ENCODE assay signal across 24 mouse cellular contexts in the genomic region with DNA sequence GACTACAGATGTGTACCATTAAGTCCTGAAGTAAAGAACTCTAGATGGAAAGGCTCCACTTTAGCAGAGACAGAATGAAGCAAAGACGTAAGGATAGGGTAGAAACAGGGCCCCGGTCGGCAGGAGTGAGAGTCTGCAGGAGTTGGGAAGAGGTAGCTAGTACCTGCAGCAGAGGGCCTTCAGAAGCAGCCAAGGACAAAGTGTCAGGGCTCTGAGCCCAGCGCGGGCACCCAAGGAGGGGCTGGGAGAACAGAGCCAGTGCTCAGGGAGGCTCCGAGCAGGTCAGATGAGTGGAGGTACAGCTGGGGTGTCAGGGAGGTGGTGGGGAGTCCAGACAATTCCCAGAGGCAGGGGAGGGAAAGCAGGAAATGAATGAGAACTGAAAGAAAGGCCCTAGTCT. TPM values are rescaled to one million over a fixed set of nuclear protein-coding genes. Genes with fewer than 3 reads are reported as not detected.
A peak's percentile ranks its signal among the peaks of the same experiment; 100 is the strongest.
DNase-seq lines count a peak whose midpoint lies in the region; ATAC-seq and TF ChIP-seq lines count a peak whose summit lies in the region.
"Had no signal": no experiment of that assay in that cellular context is flagged by ENCODE, and none has a peak within 500 bp of the region (broad histone marks: within the 10 kb centered on the region; RNA-seq: fewer than 3 reads in every experiment).

No protein-coding gene starts in this region.

- 71% methylated on average over 6 of the region's 6 CpGs for WGBS in heart, embryonic 10.5 days
- WGBS in midbrain, embryonic 11.5 days: 81% methylated on average over 6 of the region's 6 CpGs
- WGBS in midbrain, embryonic 14.5 days: 84% methylated on average over 6 of the region's 6 CpGs

- peaks cover 33% of the 10 kb centered on the region for H3K4me1 ChIP-seq in heart, embryonic 10.5 days
- no peaks in the 10 kb centered on the region for H3K4me1 ChIP-seq in midbrain, embryonic 11.5 days (ENCODE audit: control insufficient read depth, insufficient read depth, low read length)
- H3K4me1 ChIP-seq in midbrain, embryonic 14.5 days (ENCODE audit: control insufficient read depth, insufficient read depth, low read length): no peaks in the 10 kb centered on the region
- peaks cover 63% of the 10 kb centered on the region for H3K4me1 ChIP-seq in E14TG2a.4 (replicated peaks; ENCODE audit: low read depth, low read length)

- H3K27ac ChIP-seq in heart, embryonic 10.5 days: peak overlapping the region; percentile 17; the same call in 1 of the 2 replicates
- H3K27ac ChIP-seq in midbrain, embryonic 11.5 days (ENCODE audit: low read depth, low read length): no peak overlapping the region
- no peak overlapping the region for H3K27ac ChIP-seq in midbrain, embryonic 14.5 days (replicated peaks; ENCODE audit: low read depth, low read length)

- H3K4me2 ChIP-seq in midbrain, embryonic 11.5 days: no peak overlapping the region
- H3K4me2 ChIP-seq in midbrain, embryonic 14.5 days (ENCODE audit: low read length): no peak overlapping the region

- no peaks in the 10 kb centered on the region for H3K9me3 ChIP-seq in heart, embryonic 10.5 days
- H3K9me3 ChIP-seq in midbrain, embryonic 11.5 days (ENCODE audit: control insufficient read depth, low read length): no peaks in the 10 kb centered on the region
- H3K9me3 ChIP-seq in midbrain, embryonic 14.5 days (ENCODE audit: control insufficient read depth, low read length): no peaks in the 10 kb centered on the region
- H3K9me3 ChIP-seq in E14TG2a.4 (ENCODE audit: low read length): no peaks in the 10 kb centered on the region
- H3K9me3 ChIP-seq: G1E had no signal

- no peak for TF ChIP-seq CTCF in E14TG2a.4 (conservative IDR thresholded peaks at IDR 0.05; ENCODE audit: low read length)

- no peak for DNase-seq in heart, embryonic 10.5 days (ENCODE audit: low spot score)
- DNase-seq in heart, adult 9 months (ENCODE audit: low spot score in 2 of 2): no peak
- DNase-seq in midbrain, embryonic 11.5 days (ENCODE audit: low spot score, missing footprints): peak; percentile 51
- DNase-seq in midbrain, embryonic 14.5 days: no peak
- no peak for DNase-seq in adrenal gland, postnatal 14 days
- DNase-seq: adrenal gland, adult 2 months; adrenal gland, adult 8-10 months; adrenal gland, postnatal 10 days; adrenal gland, postnatal 25 days; adrenal gland, postnatal 36 days; cerebellum, adult 11 months; cerebellum, adult 11-12 months; cerebellum, adult 18-20 months; cerebellum, adult 2 months; cerebellum, adult 8-10 months had no signal

- peaks cover 11% of the 10 kb centered on the region; the same call in 1 of the 2 replicates for H3K27me3 ChIP-seq in heart, embryonic 10.5 days (ENCODE audit: insufficient read depth, poor library complexity, severe bottlenecking)
- no peaks in the 10 kb centered on the region for H3K27me3 ChIP-seq in midbrain, embryonic 11.5 days (ENCODE audit: control insufficient read depth, insufficient read depth, low read length)
- H3K27me3 ChIP-seq in midbrain, embryonic 14.5 days (ENCODE audit: control insufficient read depth, insufficient read depth, low read length): no peaks in the 10 kb centered on the region
- H3K27me3 ChIP-seq in E14TG2a.4 (ENCODE audit: insufficient read depth, low read length): peaks cover 4% of the 10 kb centered on the region; the same call in 1 of the 2 replicates

- H3K4me3 ChIP-seq in heart, embryonic 10.5 days: 0 out of 2 replicates have a peak overlapping the region, but pooled peaks have one; percentile 8
- no peak overlapping the region for H3K4me3 ChIP-seq in midbrain, embryonic 11.5 days (ENCODE audit: low read depth, low read length)
- H3K4me3 ChIP-seq in midbrain, embryonic 14.5 days (replicated peaks; ENCODE audit: low read depth, low read length): no peak overlapping the region
- peak overlapping the region; percentile 51; the same call in 1 of the 2 replicates for H3K4me3 ChIP-seq in E14TG2a.4 (replicated peaks; ENCODE audit: low read length)

- ATAC-seq in midbrain, embryonic 11.5 days (ENCODE audit: low FRiP score): no peak
- no peak for ATAC-seq in midbrain, embryonic 14.5 days (ENCODE audit: low FRiP score, low TSS enrichment)
- ATAC-seq: activated CD4-positive, CD25-positive, alpha-beta regulatory T cell, adult 4 months; CD4-positive, CD25-positive, alpha-beta regulatory T cell, adult 4 months; Patski had no signal

- H3K36me3 ChIP-seq in heart, embryonic 10.5 days: no peaks in the 10 kb centered on the region
- no peaks in the 10 kb centered on the region for H3K36me3 ChIP-seq in midbrain, embryonic 11.5 days (ENCODE audit: control insufficient read depth, insufficient read depth, low read length)
- no peaks in the 10 kb centered on the region for H3K36me3 ChIP-seq in midbrain, embryonic 14.5 days (ENCODE audit: control insufficient read depth, insufficient read depth, low read length)
- no peaks in the 10 kb centered on the region for H3K36me3 ChIP-seq in E14TG2a.4 (ENCODE audit: insufficient read depth, low read length)
- H3K36me3 ChIP-seq: G1E had no signal

- no peak overlapping the region for H3K9ac ChIP-seq in midbrain, embryonic 11.5 days (ENCODE audit: low read length)
- no peak overlapping the region for H3K9ac ChIP-seq in midbrain, embryonic 14.5 days (replicated peaks; ENCODE audit: low read length)

RNA-seq across cellular contexts. Expression of gene Meox1, which starts 29.8 kb away (rescaled TPM):
- polyA plus RNA-seq in heart, embryonic 10.5 days (2016; fragmentation: Nextera tagmentation; extraction: Ambion mirVana): 5.7 and 8.2 TPM in 2 replicates
- polyA plus RNA-seq in midbrain, embryonic 11.5 days (2014; fragmentation: Nextera tagmentation; extraction: Ambion mirVana): 0.29 TPM in 1 of 2 replicates, not detected in the other
- 0.25 and 0.40 TPM in 2 replicates for polyA plus RNA-seq in midbrain, embryonic 14.5 days (2014; fragmentation: Nextera tagmentation; extraction: Ambion mirVana)
- 8.4 and 9.2 TPM in 2 replicates for total RNA-seq in adrenal gland, postnatal 14 days (2021)
- total RNA-seq: CH12.LX, G1E, MEL had no signal
- polyA plus RNA-seq: activated CD4-positive, CD25-positive, alpha-beta regulatory T cell, adult 4 months; CD4-positive, CD25-positive, alpha-beta regulatory T cell, adult 4 months; G1E had no signal

RNA-seq across cellular contexts. Expression of gene Sost, which starts 42.8 kb away (rescaled TPM):
- 0.36 and 0.96 TPM in 2 replicates for polyA plus RNA-seq in heart, embryonic 10.5 days (2016; fragmentation: Nextera tagmentation; extraction: Ambion mirVana)
- not detected in 2 replicates for polyA plus RNA-seq in midbrain, embryonic 11.5 days (2014; fragmentation: Nextera tagmentation; extraction: Ambion mirVana)
- not detected in 2 replicates for polyA plus RNA-seq in midbrain, embryonic 14.5 days (2014; fragmentation: Nextera tagmentation; extraction: Ambion mirVana)
- 1.6 TPM in 1 of 2 replicates, not detected in the other for total RNA-seq in adrenal gland, postnatal 14 days (2021)
- total RNA-seq: adrenal gland, adult 18-20 months; adrenal gland, adult 2 months; adrenal gland, adult 8-10 months; adrenal gland, postnatal 25 days; adrenal gland, postnatal 36 days; CH12.LX; ES-E14; G1E; MEL had no signal
- polyA plus RNA-seq: activated CD4-positive, CD25-positive, alpha-beta regulatory T cell, adult 4 months; CD4-positive, CD25-positive, alpha-beta regulatory T cell, adult 4 months; G1E; Patski had no signal

Comparison
In these comparisons a context has a peak if more than half of its experiments do, and no peak if none do; other contexts are left out.
1. H3K4me3 ChIP-seq: peak in heart, embryonic 10.5 days (single experiment) and E14TG2a.4 (single experiment); none in midbrain, embryonic 11.5 days (single experiment) and midbrain, embryonic 14.5 days (single experiment).